Mouse (Mus musculus) adrenal gland, adult 18-20 months (tissue): ENCODE results near the gene Grm8. TPM values are rescaled to one million over a fixed set of nuclear protein-coding genes. Genes with fewer than 3 reads are reported as not detected.
"Not testable (repeated sequence)": the region's sequence is repeated elsewhere in the genome, so short reads cannot be mapped to it uniquely, and the experiment has no call there.

ENCODE experiments used
- DNase-seq, 2 experiments: peaks; one replicate each; pipeline ENCODE4 v3.0.0; 2021 to 2022; ENCODE audit warnings: low spot score in 2 of 2
- total RNA-seq, 2 experiments: library from RNA; stranded (reverse); gene quantifications; 1 replicate in 1 of 2; 2 replicates in 1 of 2; pipeline ENCODE4 v1.2.3; 2021

The Grm8 gene
- total RNA-seq, 2 experiments from 2014 or later: 0.61 to 0.66 TPM

DNA sequence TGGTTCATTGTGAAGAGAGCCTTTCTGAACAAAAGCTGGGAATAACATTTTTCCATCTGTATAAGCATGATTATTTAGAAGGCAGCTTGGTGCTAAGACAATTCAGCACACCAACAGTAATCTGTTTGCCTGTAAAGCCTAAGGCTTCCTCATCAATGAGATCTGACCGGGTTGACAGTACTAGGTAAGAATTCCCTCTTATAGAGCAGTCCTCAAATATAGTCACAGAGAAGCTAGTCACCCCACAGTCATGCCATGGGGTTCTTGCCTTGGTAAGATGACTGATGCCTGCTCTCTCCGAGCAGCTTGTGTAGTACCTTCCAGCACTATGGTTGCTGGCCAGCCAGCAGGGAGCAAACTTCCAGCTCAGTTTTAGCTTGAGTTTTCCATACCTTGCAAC is 246.6 kb downstream of the Grm8 start:
- no peak for DNase-seq

DNA sequence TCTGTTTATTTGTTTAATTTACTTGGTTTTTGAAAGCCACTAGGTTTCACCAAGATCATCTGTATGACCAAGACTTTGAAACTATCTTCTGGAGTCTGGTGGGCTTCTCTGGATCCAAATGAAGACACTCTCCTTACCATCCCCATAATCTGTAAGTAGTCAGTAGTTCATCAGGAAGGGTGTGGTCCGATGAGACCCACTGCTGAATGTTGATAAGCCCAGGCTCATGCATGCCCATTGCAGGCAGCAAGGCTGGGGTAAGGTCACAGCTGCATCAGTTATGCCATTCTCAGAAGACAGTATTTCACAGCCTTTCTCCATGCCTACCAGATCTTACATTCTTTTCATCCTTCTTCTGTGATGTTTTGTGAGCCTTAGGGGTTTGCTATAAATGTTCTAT is 247.1 kb downstream of the Grm8 start:
- DNase-seq: no peak

DNA sequence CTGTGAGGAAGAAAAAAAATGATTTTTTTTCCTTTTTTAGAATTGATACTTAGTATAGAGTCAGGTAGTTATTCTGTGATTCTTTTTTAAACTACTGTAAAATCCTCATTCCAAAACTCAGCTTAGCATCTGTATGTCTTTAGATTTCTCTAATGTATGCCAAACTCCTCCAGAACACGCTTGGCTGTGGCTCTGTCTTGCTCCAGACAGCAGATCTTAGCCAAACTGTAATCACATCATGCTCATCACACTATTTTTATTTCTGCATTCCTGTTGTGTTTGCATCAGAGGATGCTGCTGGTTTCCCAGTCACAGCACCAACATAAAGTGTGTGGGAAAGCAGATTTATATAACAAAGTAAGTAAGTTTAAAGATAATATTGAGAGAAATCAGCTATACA is 249.2 kb downstream of the Grm8 start:
- no peak for DNase-seq

DNA sequence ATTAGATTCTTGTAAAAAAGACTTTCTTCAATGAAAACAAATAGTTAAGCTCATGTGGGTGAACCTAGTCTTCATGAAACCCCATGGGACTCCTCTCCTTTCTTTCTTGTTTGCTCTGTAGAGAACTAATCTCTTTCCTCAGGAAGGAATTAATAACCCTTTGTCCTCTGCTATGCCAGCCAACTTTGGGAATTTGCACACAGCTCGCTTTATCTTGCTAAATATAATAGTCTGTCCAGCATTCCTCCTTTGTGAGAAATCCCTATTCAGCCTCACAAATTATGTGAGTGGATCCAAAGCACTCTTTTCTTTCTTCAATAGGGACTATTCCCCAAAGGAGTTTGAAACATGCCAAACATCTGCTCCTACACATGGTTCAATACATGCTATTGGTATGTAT is 285.3 kb downstream of the Grm8 start:
- DNase-seq: no peak

DNA sequence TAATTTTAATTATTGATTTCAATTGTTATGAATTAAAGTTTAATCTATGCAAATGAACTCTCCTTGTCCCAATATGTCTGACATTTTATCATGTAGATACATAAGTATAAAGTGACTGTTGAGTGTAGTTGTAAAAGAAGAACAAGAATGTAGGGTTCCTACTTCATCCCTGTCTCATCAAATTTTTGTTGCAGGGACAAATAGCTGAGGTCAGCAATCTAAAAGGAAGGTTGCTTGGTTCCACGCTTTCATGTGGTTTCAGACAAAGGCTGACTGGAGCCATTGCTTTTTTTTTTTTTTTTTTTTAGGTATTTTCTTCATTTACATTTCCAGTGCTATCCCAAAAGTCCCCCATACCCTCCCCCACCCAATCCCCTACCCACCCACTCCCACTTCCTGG is 298.8 kb downstream of the Grm8 start:
- no peak for DNase-seq

DNA sequence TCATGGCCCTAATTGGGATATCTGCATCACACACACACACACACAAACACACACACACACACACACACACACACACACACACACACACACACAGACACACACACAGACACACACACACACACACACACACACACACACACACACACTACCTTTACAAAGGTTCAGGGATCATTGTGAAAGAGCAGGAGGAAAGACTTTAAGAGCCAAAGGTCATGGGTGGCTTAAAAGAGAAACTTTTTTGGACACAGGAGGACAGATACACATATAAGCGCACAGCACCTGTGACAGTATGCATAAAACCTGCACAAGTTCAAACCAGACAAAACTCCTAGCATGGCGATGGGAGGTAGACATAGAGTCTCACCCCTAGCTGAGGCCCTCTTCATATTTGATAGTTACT is 315.2 kb downstream of the Grm8 start:
- DNase-seq: not testable (repeated sequence)

DNA sequence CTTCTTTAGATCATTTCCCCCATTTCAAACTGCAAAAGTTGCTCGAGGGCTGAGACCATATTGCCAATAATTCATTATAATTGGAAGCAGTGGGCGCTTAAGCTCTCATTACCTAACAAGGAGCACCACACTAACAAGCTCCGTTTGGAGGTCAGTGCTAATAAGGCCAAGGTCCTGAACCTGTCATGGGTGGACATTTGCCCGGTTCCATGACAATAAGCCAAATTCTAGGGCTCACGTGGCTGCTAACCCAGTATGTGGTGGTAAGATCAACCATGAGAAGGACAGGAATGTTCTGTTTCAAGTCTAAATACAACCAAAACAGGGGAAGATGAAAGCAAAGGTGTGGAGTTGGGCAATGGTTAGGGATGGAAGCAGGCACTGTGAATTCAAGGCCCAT is 322.2 kb downstream of the Grm8 start:
- no peak for DNase-seq

DNA sequence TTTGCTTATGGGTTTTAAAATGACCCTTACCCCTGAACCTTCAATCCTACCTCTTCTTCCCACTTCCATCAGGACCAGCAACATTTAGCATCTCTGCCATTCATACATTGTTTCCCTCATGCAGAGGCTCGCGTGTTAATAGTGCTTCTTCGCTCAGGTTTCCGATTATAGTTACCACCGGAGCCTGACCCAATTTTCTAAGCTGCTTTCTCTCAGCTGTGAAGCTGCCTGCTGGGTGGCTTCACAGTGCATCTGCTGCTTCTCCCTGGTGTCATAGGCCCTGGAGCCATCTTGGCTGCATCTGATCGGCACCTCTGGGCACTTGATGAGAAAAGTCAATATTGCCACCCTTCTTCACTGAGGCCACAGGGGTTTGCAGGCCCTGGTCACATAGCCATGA is 325.0 kb downstream of the Grm8 start:
- no peak for DNase-seq

DNA sequence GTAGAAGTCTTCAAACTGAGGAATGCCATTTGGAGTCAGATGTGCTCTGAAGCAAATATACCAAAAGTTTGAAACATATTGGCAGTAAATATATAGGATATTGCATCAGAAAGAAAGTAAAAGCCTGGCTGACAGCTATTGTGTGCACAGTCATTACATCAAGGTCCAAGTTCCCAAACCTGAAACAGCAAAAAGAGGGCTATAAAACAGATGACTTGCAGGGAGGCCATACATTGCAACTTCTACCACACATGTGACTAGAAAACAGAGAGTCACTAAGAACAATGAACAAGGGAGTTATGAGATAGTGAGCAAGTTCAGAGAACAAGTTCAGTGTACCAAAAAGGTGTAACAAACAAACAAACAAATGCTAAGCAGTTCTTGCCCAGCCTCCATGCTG is 328.2 kb downstream of the Grm8 start:
- DNase-seq: no peak

DNA sequence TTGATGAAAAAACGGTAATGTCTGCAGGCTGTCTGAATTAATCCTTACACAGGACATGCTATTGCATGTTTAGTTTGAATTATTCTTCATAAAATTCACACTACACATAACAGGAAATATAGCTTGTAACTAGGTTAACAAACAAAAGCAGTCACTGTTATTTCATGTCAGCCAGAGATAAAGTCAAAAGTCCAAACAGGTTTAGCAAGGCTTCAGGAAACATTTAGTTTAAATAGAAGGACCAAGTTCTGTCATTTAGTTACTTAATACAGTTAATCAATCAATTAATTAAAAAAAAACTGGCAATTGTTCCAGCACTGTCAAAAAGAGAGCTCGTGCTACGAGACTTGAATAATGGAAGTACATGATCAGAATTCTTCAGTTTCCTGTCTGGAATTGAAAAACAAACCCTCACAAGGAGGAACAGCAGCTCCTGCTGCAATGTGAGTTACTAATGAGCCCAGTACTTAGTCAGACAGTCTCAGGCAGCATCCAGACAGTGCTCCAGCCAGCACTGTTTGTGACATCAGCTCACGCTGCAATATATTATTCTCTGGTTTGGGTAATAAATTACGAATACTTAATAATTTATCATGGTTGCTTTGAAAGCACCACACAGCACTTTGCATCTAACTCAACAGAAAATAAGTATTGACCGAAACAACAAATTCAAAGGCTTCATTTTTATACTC is 334.0 kb downstream of the Grm8 start:
- no peak for DNase-seq

DNA sequence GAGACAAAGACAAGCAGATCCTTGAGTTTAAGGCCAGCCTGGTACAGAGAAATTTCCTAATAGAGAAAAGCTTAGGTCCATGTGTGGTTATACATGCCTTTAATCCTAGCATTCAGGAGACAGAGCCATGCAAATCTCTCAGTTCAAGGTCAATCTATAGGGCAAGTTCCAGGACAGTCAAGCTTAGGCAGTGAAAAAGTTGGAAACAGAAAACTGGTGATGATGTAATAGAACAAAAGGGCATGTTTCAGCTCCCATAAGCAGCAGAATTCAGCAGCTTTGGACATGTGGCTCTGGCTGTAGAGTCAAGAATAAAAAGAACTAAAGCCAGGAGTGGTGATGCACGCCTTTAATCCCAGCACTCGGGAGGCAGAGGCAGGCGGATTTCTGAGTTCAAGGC is 336.2 kb downstream of the Grm8 start:
- DNase-seq: no peak

DNA sequence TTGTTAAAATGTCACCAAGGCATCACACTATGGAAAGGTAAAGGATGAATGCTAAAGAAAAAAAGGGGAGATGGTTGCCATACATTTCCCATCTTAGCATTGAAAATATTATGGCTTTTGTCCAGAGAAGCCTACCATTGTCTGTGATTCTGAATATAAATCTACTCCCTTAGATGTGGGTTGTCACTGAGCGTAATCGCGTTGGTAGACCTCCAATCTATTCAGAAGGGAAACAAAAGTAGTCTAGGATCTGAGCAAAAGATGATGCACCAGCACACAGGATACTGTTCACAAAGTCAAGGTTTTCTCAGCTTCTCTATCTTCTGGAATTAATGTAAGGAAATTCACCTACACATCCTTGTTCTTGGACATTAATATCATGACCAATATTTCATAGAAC is 345.4 kb downstream of the Grm8 start:
- no peak for DNase-seq

DNA sequence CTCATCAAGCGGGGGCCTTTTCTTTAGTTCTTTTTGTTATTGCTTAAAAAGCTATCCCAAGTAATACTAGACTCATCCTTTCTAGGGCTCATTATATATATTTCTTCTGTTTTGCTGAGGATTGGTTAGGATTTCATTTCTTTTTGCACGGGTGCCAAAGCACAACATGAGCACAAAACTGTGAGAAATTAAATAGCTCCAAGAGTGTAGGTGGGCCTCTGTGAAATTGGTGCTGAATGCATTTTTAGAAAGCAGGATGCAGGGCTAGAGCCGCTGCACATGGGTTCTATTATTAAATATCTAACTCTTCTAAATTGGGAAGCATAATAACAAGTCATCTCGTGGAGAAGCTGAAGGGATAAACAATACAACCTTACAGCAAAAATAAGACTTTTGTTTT is 345.8 kb downstream of the Grm8 start:
- DNase-seq: no peak

DNA sequence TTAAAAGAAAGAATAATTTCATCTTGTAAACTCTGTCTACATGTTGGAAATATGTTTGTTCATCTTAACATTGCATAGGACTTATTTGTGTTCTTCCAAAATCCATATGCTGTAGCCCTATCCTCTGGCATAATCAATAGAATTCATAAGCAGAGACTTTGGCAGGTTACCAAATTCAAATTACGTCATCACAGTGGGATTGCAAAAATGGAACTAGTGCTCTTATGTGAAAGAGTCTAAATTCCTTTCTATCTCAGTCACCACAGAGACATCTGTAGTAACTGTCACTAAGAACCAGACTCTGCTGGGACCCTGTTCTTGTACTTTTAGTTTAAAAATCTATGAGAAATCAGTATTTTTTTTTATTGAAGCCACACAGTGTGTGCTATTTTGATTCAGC is 352.7 kb downstream of the Grm8 start:
- DNase-seq: no peak

DNA sequence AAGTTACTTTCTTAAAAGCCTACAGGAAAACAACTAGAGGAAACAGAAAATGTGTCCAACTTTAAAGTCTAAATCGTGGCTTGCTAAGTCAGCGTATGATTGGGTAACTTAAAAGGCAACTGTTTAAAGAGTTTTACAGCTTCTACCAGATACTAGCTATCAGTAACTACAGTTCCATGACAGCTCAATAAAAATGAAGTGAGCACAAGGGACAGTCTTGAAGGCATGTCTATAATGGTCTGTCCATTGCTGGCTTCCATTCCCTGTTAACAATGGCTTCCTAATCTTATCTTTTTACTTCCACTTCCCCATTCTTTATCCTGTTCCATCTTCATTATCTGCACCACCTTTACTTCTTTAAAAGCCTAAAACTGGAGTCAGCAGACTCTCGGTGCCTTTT is 353.6 kb downstream of the Grm8 start:
- DNase-seq: no peak

DNA sequence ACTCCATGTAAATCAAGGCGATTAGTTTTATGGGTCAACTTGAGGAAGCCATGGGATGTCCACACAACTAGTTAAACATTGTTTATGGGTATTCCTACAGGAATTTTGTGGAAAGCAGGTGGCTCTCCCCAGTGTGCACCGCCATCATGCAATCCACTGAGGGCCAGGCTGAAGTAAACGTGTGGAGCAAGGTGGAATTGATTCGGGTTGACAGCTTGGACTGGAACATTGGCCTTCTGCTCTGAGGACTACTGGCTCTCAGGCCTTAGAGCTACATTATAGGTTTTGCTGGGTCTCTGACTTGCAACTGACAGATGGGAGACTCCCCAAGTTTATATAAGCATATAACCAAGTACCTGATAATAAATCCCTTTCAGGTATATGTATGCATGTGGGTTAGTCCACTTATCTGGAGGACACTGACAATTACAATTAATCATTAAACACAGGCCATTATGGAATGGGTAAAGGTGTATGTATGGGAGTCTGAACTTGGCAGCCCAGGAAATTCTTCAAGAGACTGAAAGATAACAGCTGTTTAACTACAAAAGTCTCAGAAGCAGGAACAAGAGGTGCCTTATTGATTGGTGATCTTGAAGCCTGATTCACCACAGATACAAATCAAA is 359.2 kb downstream of the Grm8 start:
- DNase-seq: no peak

DNA sequence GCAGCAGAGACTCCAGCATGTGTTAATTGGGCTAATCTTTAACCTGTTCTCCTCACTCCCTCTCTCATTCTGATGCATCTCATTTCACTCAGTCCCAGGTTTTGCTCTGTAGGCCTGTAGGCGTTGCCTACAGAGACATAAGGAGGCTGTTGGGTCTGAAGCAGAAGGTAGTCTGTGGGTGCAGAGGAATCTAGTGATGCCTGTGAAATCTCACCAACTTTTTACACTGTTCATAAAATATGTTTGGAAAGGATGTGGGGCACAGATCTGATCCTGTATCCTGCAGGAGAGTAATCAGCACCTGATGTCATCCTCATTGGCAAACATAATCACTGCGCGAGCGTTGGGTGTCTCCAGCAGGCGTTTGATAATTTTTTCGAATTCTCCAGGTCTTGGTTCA is 372.9 kb downstream of the Grm8 start:
- no peak for DNase-seq

DNA sequence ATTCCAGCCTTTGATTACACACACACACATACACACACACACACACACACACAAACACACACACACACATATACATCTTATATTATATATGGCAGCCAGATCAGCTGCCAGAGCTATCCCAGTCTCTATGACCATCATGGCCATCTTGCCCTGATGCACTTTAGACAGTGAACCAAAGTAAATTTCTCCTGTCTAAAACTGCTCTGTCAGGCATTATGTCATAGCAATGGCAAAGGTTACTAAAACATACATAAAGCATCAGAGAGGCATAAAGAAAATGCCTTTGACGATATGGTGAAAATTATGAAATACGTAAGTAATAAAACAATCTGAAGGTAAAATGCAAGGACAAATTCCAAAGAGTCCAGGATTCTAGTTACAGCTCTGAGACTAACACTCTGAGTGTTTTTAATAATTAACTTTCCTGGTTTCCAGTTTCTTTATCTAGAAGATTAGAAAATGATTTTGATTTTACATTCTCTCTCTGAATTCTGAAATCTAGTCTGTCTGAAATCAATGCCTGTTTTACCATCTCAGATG is 381.6 kb downstream of the Grm8 start:
- DNase-seq: no peak

DNA sequence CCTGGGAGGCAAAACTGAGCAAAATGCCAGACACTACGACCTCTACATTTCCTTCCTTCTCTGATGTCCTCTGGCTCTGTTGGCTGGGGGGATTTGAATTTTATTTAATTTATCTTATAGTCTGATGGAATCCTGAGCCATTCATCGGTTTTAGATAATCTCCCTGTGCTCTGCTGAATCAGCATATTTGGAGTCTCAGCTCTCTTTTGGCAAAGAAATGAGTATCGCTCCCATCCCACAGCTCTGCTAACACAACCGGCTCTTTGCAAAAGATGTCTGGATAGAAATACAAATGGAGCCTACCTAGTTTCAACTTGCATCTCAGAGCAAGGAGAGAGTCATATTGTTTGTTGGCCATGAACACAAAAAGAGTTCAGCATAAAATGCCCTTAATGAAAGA is 388.5 kb downstream of the Grm8 start:
- no peak for DNase-seq

DNA sequence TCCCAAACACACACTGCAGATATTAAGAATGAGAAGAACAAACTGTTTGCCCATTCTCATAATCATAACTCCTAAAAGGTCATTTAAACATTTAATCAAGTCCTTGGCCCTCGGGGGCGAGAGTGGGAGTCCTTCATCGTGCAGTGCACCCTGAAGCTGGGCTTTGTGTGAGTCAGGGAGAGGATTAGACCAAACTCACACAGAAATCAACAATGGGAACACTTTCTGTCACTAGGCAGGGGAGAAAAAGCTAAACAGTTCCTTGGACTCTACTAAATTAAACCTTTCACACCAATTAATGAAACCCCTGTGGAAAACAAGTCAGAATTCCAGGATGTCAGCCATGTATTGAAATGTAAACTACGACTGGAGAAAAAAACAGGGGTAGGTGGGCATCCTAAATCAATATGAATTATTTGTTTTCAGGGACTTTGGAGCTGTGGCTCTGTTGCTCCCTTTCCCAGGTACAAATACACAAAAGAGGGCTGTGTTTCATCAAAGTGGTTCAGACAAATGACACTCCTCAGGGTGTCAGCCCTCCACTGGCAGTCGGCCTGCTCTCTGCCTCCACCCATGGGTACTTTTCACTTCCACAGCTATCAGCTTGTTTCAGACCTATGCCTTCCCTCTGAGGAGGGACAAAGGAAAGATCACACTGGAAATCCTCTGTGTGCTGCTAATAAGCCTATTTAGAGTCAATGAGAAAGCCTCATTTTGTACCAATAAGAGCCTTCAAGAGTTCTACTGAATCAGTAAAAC is 389.1 kb downstream of the Grm8 start:
- no peak for DNase-seq

DNA sequence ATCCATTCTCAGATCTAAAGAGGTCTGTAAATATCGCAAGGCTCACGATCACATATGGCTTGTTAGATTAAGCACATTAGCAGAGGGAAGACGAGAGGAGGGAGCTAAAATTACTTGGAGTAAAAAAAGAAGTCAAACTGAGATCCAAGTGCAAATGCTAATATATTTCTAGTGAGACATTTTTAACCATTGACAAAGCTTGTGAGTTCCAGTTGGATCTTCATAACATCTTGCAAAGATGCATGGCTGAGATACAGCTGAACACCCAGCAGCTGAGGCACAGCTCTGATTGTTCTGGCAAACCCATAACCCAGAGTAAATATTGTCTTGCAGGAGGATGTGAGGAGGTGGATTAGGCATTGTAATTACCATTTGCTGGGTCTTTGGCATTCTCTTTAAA is 445.6 kb downstream of the Grm8 start:
- no peak for DNase-seq

DNA sequence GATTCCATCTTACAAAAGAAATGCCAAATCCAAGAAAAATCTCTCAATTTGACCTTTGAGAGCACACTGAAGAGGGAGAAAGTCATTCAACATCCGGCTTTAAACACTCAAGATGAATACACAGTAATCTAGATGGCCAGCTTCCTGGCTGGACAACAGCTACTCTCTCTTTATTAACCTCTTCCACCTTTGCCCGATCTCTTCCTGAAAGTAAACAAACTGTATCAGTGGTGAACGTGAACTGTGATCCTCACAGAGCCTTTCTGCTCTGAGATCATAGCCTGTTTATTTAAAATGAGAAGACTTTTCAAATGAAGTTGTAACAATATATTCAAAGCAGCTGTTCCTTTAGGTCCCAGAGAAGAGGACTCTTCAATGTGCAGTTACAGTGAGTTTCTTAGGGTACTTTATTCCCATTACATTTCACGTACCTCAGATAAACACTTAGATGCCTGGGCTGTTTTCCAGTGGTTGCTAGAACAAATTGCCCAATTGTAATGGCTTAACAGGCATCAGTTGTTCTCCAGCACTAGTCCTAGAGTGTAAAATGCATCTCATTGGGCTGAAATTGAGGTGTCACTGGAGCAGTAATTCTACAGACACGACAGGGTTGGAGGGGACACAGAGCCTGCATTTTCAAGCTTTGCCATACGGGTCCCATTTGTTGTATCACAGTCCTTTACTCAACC is 473.1 kb downstream of the Grm8 start:
- DNase-seq: no peak
